Mouse (Mus musculus) intestine, postnatal 0 days (tissue): ENCODE measurements around the gene AF067061. TPM values are rescaled to one million over a fixed set of nuclear protein-coding genes. Genes with fewer than 3 reads are reported as not detected.
A peak's percentile ranks its signal among the peaks of the same experiment; 100 is the strongest.
"Not testable (repeated sequence)": the region's sequence is repeated elsewhere in the genome, so short reads cannot be mapped to it uniquely, and the experiment has no call there.

Experiments used
- ATAC-seq: fragments of 200-750 bp; cut with Nextera tagmentation; 2 replicates; pipeline ENCODE4 v1.8.0; 2017; ENCODE audit warnings: mild to moderate bottlenecking, moderate TSS enrichment, moderate library complexity
- H3K27ac ChIP-seq: fragments of 300-500 bp; sonication (generic); 2 replicates; pipeline ENCODE4 v1.5.1; 2014; ENCODE audit warnings: mild to moderate bottlenecking, low read depth, low read length, moderate library complexity
- H3K27me3 ChIP-seq: fragments of 300-500 bp; sonication (generic); replicated peaks from 2 replicates; pipeline ENCODE4 v1.6.1; 2014; ENCODE audit warnings: low read length, mixed read lengths; ENCODE audit not compliant: control insufficient read depth, insufficient read depth
- H3K36me3 ChIP-seq: fragments of 300-500 bp; sonication (generic); 2 replicates; pipeline ENCODE4 v1.6.1; 2014; ENCODE audit warnings: mild to moderate bottlenecking, moderate library complexity; ENCODE audit not compliant: control insufficient read depth, insufficient read depth
- H3K4me1 ChIP-seq: fragments of 300-500 bp; sonication (generic); replicated peaks from 2 replicates; pipeline ENCODE4 v1.6.1; 2014; ENCODE audit warnings: antibody characterized with exemption, low read length, mixed read lengths; ENCODE audit not compliant: control insufficient read depth, insufficient read depth
- H3K4me2 ChIP-seq: fragments of 300-500 bp; sonication (generic); replicated peaks from 2 replicates; pipeline ENCODE4 v1.6.1; 2014; ENCODE audit warnings: low read depth, mild to moderate bottlenecking, moderate library complexity
- H3K4me3 ChIP-seq: fragments of 300-500 bp; sonication (generic); 2 replicates; pipeline ENCODE4 v1.5.1; 2014; ENCODE audit warnings: low read depth, low read length
- H3K9ac ChIP-seq: fragments of 300-500 bp; sonication (generic); 2 replicates; pipeline ENCODE4 v1.6.1; 2014; ENCODE audit warnings: mild to moderate bottlenecking, low read depth, low read length
- H3K9me3 ChIP-seq: fragments of 300-500 bp; sonication (generic); 2 replicates; pipeline ENCODE4 v1.6.1; 2016; ENCODE audit warnings: mixed run types; ENCODE audit not compliant: control insufficient read depth
- CTCF ChIP-seq: sonication (generic); IDR thresholded peaks from 2 replicates; pipeline ENCODE4 v1.5.1; 2016; ENCODE audit warnings: low read depth, mild to moderate bottlenecking, control low read depth, antibody characterized with exemption, moderate library complexity
- WGBS: fragments of 180-500 bp; shearing (Covaris S2); extraction: QIAGEN DNeasy Blood & Tissue Kit; methylation state at CpG from one replicate; pipeline ENCODE4 v1.1.7; 2014; 5-methylcytosine and 5-hydroxymethylcytosine counted together
- polyA plus RNA-seq: library from polyadenylated mRNA; unstranded; fragments of >200 nt; fragmentation: Nextera tagmentation; extraction: Ambion mirVana; gene quantifications from 2 replicates; pipeline ENCODE4 v1.2.1, GENCODE M21; 2015

Gene AF067061
- polyA plus RNA-seq: not detected in 2 replicates

DNA sequence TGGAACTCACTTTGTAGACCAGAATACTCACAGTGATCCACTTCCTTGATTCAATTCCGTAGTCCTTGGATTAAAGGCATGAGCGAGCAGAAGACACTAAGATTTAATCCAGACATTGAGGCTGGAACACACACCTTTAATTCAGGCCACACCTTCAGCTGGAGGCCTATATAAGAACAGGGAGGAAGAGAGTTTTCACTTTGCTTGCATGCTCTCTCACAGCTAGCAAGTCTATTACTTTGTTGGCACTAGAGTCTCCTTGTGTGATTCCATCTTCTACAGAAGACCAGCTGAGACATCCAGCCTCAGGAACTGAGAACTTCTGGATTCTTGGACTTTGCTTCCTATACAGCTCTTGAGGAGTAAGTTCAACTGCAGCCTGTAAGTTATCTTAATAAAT lies at the start of gene AF067061:
TSS of gene AF067061 (plus strand) at position 245 of the 400 bp plus-strand sequence.
- H3K4me2 ChIP-seq, H3K27me3 ChIP-seq, H3K4me1 ChIP-seq, H3K4me3 ChIP-seq, H3K36me3 ChIP-seq, H3K9me3 ChIP-seq, H3K9ac ChIP-seq, H3K27ac ChIP-seq, ATAC-seq: not testable (repeated sequence)
- 84% methylated on average over 2 of the region's 2 CpGs for WGBS

DNA sequence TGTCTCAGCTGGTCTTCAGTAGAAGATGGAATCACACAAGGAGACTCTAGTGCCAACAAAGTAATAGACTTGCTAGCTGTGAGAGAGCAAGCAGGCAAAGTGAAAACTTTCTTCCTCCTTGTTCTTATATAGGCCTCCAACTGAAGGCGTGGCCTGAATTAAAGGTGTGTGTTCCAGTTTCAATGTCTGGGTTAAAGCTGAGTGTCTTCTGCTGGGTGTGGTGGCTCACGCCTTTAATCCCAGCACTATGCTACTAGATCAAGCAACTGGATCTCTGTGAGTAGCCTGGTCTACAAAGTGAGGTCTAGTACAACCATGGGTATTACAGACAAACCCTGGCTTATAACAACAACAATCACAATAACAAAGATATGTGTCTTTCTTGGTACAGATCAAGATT lies 47.1 kb upstream of the AF067061 start, which contains the start of gene Gm21762:
TSS of gene Gm21762 (minus strand) at position 101 of the 400 bp plus-strand sequence.
- WGBS: no CpG with 5 or more reads among the region's 2 CpGs
- ATAC-seq: not testable (repeated sequence)

GRCm38 (mm10) chr13:120220922-120221321 lies 42.0 kb upstream of the AF067061 start:
- WGBS: 85% methylated on average over 5 of the region's 5 CpGs
- H3K9ac ChIP-seq, H3K9me3 ChIP-seq, H3K36me3 ChIP-seq, H3K27me3 ChIP-seq, H3K4me2 ChIP-seq, H3K27ac ChIP-seq, H3K4me3 ChIP-seq, H3K4me1 ChIP-seq, ATAC-seq: not testable (repeated sequence)

More for the DNA sequence above, 47.1 kb upstream of the AF067061 start, which contains the start of gene Gm21762:
- H3K9me3 ChIP-seq, H3K27me3 ChIP-seq, H3K27ac ChIP-seq, H3K4me1 ChIP-seq, H3K4me3 ChIP-seq, H3K4me2 ChIP-seq, H3K9ac ChIP-seq, H3K36me3 ChIP-seq: not testable (repeated sequence)

DNA sequence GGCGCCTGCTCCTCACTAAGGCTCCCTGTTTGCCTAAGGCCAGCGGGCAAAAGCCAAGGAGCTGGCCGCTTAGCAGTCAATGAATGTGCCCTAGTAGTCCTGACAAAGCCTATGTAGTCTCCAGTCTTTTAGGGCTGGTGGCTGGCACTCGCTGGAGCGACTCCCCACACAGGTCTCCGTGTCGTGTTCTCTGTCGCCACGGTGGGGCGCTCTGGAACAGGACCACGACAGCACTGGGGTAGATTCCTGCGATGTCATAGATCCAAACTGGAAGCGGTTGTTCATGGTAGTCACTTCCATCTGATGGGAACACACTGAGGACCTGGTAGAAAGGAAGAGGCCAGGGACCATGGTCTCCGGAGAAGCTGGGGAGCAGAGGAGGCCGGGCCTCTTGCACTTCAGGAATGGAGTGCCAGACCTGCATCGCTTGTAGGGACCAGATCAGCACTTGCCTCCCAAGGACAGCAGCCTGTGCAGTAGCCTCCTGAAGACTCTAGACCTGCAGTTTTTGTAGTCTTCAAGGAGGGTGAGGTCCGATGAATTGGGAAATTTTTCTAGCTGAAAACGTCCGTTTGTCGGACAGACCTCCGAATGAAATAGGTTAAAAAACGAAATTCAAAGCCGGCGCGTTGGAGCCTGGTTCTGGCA lies 39.8 kb upstream of the AF067061 start:
- not testable (repeated sequence) for H3K36me3 ChIP-seq, H3K9ac ChIP-seq, H3K4me2 ChIP-seq, H3K27me3 ChIP-seq, H3K9me3 ChIP-seq, H3K4me1 ChIP-seq, H3K27ac ChIP-seq, H3K4me3 ChIP-seq, ATAC-seq
- WGBS: 93% methylated on average over 16 of the region's 25 CpGs

GRCm38 (mm10) chr13:120231798-120232197 lies 31.1 kb upstream of the AF067061 start:
- WGBS: 93% methylated on average over 16 of the region's 17 CpGs
- not testable (repeated sequence) for H3K27me3 ChIP-seq, H3K4me2 ChIP-seq, H3K4me1 ChIP-seq, ATAC-seq, H3K9me3 ChIP-seq, H3K4me3 ChIP-seq, H3K9ac ChIP-seq, H3K27ac ChIP-seq, H3K36me3 ChIP-seq

- H3K27me3 ChIP-seq, H3K27ac ChIP-seq, ATAC-seq, H3K4me1 ChIP-seq, H3K9me3 ChIP-seq, H3K9ac ChIP-seq, H3K4me3 ChIP-seq, H3K4me2 ChIP-seq, H3K36me3 ChIP-seq: not testable (repeated sequence)
- WGBS: 74% methylated on average over 13 of the region's 25 CpGs
- TF ChIP-seq CTCF: peak; percentile 17; the same call in 1 of the 2 replicates
Observed at GRCm38 (mm10) chr13:120232447-120233049, 30.4 kb upstream of the AF067061 start.

DNA sequence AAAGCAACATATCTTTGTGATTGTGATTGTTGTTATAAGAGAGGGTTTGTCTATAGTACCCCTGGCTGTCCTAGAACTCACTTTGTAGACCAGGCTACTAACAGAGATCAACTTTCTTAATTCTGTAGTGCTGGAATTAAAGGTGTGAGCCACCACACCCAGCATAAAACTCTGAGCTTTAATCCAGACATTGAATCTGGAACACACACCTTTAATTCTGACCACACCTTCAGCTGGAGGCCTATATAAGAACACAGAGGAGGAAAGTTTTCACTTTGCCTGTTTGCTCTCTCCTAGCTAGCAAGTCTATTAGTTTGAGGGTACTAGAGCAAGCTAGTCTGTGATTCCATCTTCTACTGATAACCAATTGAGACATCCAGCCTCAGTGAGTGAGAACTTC lies 24.1 kb upstream of the AF067061 start, which contains the start of gene Gm21731:
TSS of gene Gm21731 (plus strand) at position 301 of the 400 bp plus-strand sequence.
- H3K4me2 ChIP-seq, H3K27ac ChIP-seq, H3K27me3 ChIP-seq, H3K4me1 ChIP-seq, H3K36me3 ChIP-seq, H3K9me3 ChIP-seq, ATAC-seq, H3K4me3 ChIP-seq, H3K9ac ChIP-seq: not testable (repeated sequence)

DNA sequence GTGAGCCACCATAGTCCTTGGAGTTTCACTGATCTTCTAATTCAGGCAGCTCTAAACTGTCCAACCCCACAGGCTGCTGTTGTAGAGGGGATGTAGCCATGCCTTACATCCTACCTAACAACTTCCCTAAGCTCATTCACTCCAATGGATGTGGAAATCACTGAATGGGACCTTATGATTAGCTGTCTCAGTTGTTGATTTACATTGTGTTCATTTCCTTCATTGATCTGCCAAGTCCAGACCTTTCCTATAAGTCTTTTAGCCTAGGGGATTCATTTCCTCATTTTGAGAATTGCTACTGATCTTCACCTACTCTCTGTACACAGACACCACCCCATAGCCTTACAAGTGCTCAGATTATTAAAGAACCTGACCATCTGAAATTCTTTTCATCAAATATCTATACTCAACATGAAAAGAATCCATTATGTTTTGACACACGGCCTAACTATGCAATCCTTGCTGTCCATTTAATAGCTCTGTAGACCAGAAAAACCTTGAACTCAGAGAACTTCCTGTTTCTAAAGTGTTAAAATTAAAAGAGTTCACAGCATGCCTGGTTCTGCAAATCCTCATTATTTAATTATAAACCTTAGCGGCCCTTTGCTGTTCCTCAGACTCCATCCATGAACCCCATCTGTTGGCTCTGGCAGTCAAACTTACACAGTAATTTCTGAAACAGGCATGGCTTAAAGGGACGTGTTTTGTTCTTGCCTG lies 11.5 kb upstream of the AF067061 start:
- H3K27ac ChIP-seq, H3K9me3 ChIP-seq, H3K9ac ChIP-seq, H3K4me3 ChIP-seq, ATAC-seq, H3K36me3 ChIP-seq, H3K27me3 ChIP-seq, H3K4me2 ChIP-seq, H3K4me1 ChIP-seq: not testable (repeated sequence)
- WGBS: 91% methylated on average over 2 of the region's 3 CpGs
